Mouse (Mus musculus) spleen, adult 2 months (tissue): Measurements from ENCODE around the gene Rfx4. TPM values are rescaled to one million over a fixed set of nuclear protein-coding genes. Genes with fewer than 3 reads are reported as not detected.

Experiments
- DNase-seq, 2 experiments: peaks; one replicate each; pipeline versions ENCODE4 v3.0.0 to v3.0.0-alpha.2; 2012 to 2021; ENCODE audit warnings: low spot score in 2 of 2, low read depth in 1 of 2
- H3K27ac ChIP-seq: fragments of 200-500 bp; 2 replicates; pipeline ENCODE4 v1.5.1; 2012; ENCODE audit warnings: low read length, inconsistent platforms; ENCODE audit not compliant: insufficient read depth
- H3K27me3 ChIP-seq: fragments of 200-500 bp; 2 replicates; pipeline ENCODE4 v1.6.1; 2012; ENCODE audit warnings: mild to moderate bottlenecking, moderate library complexity, low read length, inconsistent platforms; ENCODE audit not compliant: control insufficient read depth, insufficient read depth
- H3K36me3 ChIP-seq: fragments of 200-500 bp; 2 replicates; pipeline ENCODE4 v1.6.1; 2012; ENCODE audit warnings: mild to moderate bottlenecking, low read length, inconsistent platforms; ENCODE audit not compliant: control insufficient read depth, insufficient read depth
- H3K4me1 ChIP-seq: fragments of 200-500 bp; 2 replicates; pipeline ENCODE4 v1.6.1; 2011; ENCODE audit warnings: inconsistent platforms; ENCODE audit not compliant: control insufficient read depth, insufficient read depth, insufficient read length
- H3K4me3 ChIP-seq: fragments of 200-500 bp; 2 replicates; pipeline ENCODE4 v1.5.1; 2011; ENCODE audit warnings: mild to moderate bottlenecking, inconsistent platforms; ENCODE audit not compliant: insufficient read depth, insufficient read length; ENCODE audit errors: extremely low read depth
- CTCF ChIP-seq: fragments of 200-500 bp; IDR thresholded peaks from 2 replicates; pipeline ENCODE4 v1.5.1; 2011; ENCODE audit warnings: mild to moderate bottlenecking, inconsistent platforms; ENCODE audit not compliant: insufficient read depth, insufficient read length, insufficient replicate concordance; ENCODE audit errors: extremely low read depth
- POLR2A ChIP-seq: fragments of 200-500 bp; IDR thresholded peaks from 2 replicates; pipeline ENCODE4 v1.6.1; 2011; ENCODE audit warnings: low read depth, low read length, inconsistent platforms
- WGBS: fragments of 180-500 bp; shearing (Covaris S2); methylation state at CpG from one replicate; pipeline ENCODE4 v1.1.7; 2018; 5-methylcytosine and 5-hydroxymethylcytosine counted together
- polyA plus RNA-seq: library from polyadenylated mRNA; depleted of rRNA; stranded (reverse); fragments of >200 nt; gene quantifications from 2 replicates; pipeline ENCODE4 v1.2.3, GENCODE M21; 2012

Rfx4 gene
- polyA plus RNA-seq, 1 experiment: not detected

GRCm38 (mm10) chr10:84913148-84913547, 157.3 kb downstream of the Rfx4 start:
- WGBS: 91% methylated on average over 1 of the region's 1 CpGs
- no peak overlapping the region for H3K27ac ChIP-seq
- TF ChIP-seq CTCF (no peak), POLR2A (no peak)
- no peak for DNase-seq
- H3K27me3 ChIP-seq: no peaks in the 10 kb centered on the region
- H3K4me3 ChIP-seq: no peak overlapping the region
- no peaks in the 10 kb centered on the region for H3K36me3 ChIP-seq
- no peaks in the 10 kb centered on the region for H3K4me1 ChIP-seq

GRCm38 (mm10) chr10:84915476-84915875, 159.6 kb downstream of the Rfx4 start:
- Histone ChIP-seq H3K27me3 (no peaks in the 10 kb centered on the region), H3K36me3 (no peaks in the 10 kb centered on the region), H3K27ac (no peak overlapping the region), H3K4me3 (no peak overlapping the region), H3K4me1 (no peaks in the 10 kb centered on the region)
- DNase-seq: no peak
- TF ChIP-seq CTCF (no peak), POLR2A (no peak)
- 93% methylated on average over 6 of the region's 6 CpGs for WGBS

- Histone ChIP-seq H3K27me3 (no peaks in the 10 kb centered on the region), H3K27ac (peak within 1 kb of the TSS; percentile 95), H3K4me1 (no peaks in the 10 kb centered on the region), H3K36me3 (no peaks in the 10 kb centered on the region), H3K4me3 (peak within 1 kb of the TSS; percentile 95)
- DNase-seq: peak; percentile 83 to 89
- TF ChIP-seq POLR2A: no peak
- no peak for TF ChIP-seq CTCF
- under 1% methylated on average over 48 of the region's 51 CpGs for WGBS
These were observed 161.2 kb downstream of the Rfx4 start, which contains the start of gene Ric8b for GRCm38 (mm10) chr10:84916810-84917730. Ric8b (plus strand) TSS chr10:84917616.

- no peaks in the 10 kb centered on the region for H3K36me3 ChIP-seq
- H3K4me3 ChIP-seq: peak overlapping the region; percentile 95
- peak overlapping the region; percentile 95 for H3K27ac ChIP-seq
- WGBS: 2% methylated on average over 17 of the region's 27 CpGs
- H3K27me3 ChIP-seq: no peaks in the 10 kb centered on the region
- H3K4me1 ChIP-seq: no peaks in the 10 kb centered on the region
- DNase-seq: peak in 1 of 2 experiments; percentile 46
- TF ChIP-seq POLR2A (no peak), CTCF (no peak)
These were observed 161.9 kb downstream of the Rfx4 start for GRCm38 (mm10) chr10:84917731-84918095.

GRCm38 (mm10) chr10:84926336-84926735, 170.5 kb downstream of the Rfx4 start:
- Histone ChIP-seq H3K27me3 (no peaks in the 10 kb centered on the region), H3K4me3 (no peak overlapping the region), H3K4me1 (0 out of 2 replicates have a peak, but pooled peaks cover 2% of the 10 kb centered on the region), H3K36me3 (peaks cover 8% of the 10 kb centered on the region), H3K27ac (no peak overlapping the region)
- DNase-seq: no peak
- WGBS: 91% methylated on average over 7 of the region's 7 CpGs
- no peak for TF ChIP-seq CTCF
- no peak for TF ChIP-seq POLR2A

GRCm38 (mm10) chr10:84926885-84927284, 171.0 kb downstream of the Rfx4 start:
- TF ChIP-seq POLR2A (no peak), CTCF (no peak)
- H3K4me1 ChIP-seq: 0 out of 2 replicates have a peak, but pooled peaks cover 2% of the 10 kb centered on the region
- 83% methylated on average over 4 of the region's 4 CpGs for WGBS
- no peak overlapping the region for H3K27ac ChIP-seq
- peaks cover 8% of the 10 kb centered on the region for H3K36me3 ChIP-seq
- no peak overlapping the region for H3K4me3 ChIP-seq
- no peak for DNase-seq
- no peaks in the 10 kb centered on the region for H3K27me3 ChIP-seq

- 86% methylated on average over 4 of the region's 4 CpGs for WGBS
- H3K27ac ChIP-seq: no peak overlapping the region
- H3K27me3 ChIP-seq: no peaks in the 10 kb centered on the region
- TF ChIP-seq POLR2A (no peak), CTCF (no peak)
- peaks cover 8% of the 10 kb centered on the region for H3K36me3 ChIP-seq
- H3K4me3 ChIP-seq: no peak overlapping the region
- H3K4me1 ChIP-seq: 0 out of 2 replicates have a peak, but pooled peaks cover 2% of the 10 kb centered on the region
- DNase-seq: no peak
These were observed 172.6 kb downstream of the Rfx4 start for GRCm38 (mm10) chr10:84928465-84928864.
